Mouse (Mus musculus) neural tube, embryonic 11.5 days (tissue): ENCODE measurements around the gene Gucd1. TPM values are rescaled to one million over a fixed set of nuclear protein-coding genes. Genes with fewer than 3 reads are reported as not detected.

Experiments used
- ATAC-seq: fragments of 200-750 bp; cut with Nextera tagmentation; 2 replicates; pipeline ENCODE4 v1.8.0; 2017; ENCODE audit warnings: moderate number of reproducible peaks, mild to moderate bottlenecking, moderate TSS enrichment, moderate library complexity; ENCODE audit not compliant: insufficient read depth, low FRiP score, low TSS enrichment
- DNase-seq: peaks from one replicate; pipeline ENCODE4 v3.0.0-alpha.2; 2015; ENCODE audit warnings: low spot score
- H3K27ac ChIP-seq: fragments of 300-500 bp; sonication (generic); 2 replicates; pipeline ENCODE4 v1.5.1; 2014; ENCODE audit warnings: low read depth, mild to moderate bottlenecking, low read length
- H3K27me3 ChIP-seq: fragments of 300-500 bp; sonication (generic); 2 replicates; pipeline ENCODE4 v1.6.1; 2014; ENCODE audit warnings: mild to moderate bottlenecking, low read length, mixed read lengths; ENCODE audit not compliant: control insufficient read depth, insufficient read depth
- H3K36me3 ChIP-seq: fragments of 300-500 bp; sonication (generic); 2 replicates; pipeline ENCODE4 v1.6.1; 2014; ENCODE audit warnings: mild to moderate bottlenecking, low read length, moderate library complexity, mixed read lengths; ENCODE audit not compliant: control insufficient read depth, insufficient read depth
- H3K4me1 ChIP-seq: fragments of 300-500 bp; sonication (generic); 2 replicates; pipeline ENCODE4 v1.6.1; 2014; ENCODE audit warnings: low read length, mixed read lengths; ENCODE audit not compliant: control insufficient read depth, insufficient read depth
- H3K4me2 ChIP-seq: fragments of 300-500 bp; sonication (generic); 2 replicates; pipeline ENCODE4 v1.6.1; 2014; ENCODE audit warnings: low read depth, mild to moderate bottlenecking, moderate library complexity
- H3K4me3 ChIP-seq: fragments of 300-500 bp; sonication (generic); 2 replicates; pipeline ENCODE4 v1.5.1; 2014; ENCODE audit warnings: low read depth, low read length
- H3K9ac ChIP-seq: fragments of 300-500 bp; sonication (generic); 2 replicates; pipeline ENCODE4 v1.6.1; 2014; ENCODE audit warnings: mild to moderate bottlenecking, low read length
- H3K9me3 ChIP-seq: fragments of 300-500 bp; sonication (generic); 2 replicates; pipeline ENCODE4 v1.6.1; 2016; ENCODE audit warnings: low read length; ENCODE audit not compliant: control insufficient read depth
- WGBS: fragments of 180-500 bp; shearing (Covaris S2); extraction: QIAGEN DNeasy Blood & Tissue Kit; methylation state at CpG from one replicate; pipeline ENCODE4 v1.1.7; 2014; 5-methylcytosine and 5-hydroxymethylcytosine counted together
- polyA plus RNA-seq: library from polyadenylated mRNA; unstranded; fragments of >200 nt; fragmentation: Nextera tagmentation; extraction: Ambion mirVana; gene quantifications from 2 replicates; pipeline ENCODE4 v1.2.1, GENCODE M21; 2014

Gucd1 gene
- polyA plus RNA-seq, 1 experiment from 2014 or later, result 33.2 TPM

DNA sequence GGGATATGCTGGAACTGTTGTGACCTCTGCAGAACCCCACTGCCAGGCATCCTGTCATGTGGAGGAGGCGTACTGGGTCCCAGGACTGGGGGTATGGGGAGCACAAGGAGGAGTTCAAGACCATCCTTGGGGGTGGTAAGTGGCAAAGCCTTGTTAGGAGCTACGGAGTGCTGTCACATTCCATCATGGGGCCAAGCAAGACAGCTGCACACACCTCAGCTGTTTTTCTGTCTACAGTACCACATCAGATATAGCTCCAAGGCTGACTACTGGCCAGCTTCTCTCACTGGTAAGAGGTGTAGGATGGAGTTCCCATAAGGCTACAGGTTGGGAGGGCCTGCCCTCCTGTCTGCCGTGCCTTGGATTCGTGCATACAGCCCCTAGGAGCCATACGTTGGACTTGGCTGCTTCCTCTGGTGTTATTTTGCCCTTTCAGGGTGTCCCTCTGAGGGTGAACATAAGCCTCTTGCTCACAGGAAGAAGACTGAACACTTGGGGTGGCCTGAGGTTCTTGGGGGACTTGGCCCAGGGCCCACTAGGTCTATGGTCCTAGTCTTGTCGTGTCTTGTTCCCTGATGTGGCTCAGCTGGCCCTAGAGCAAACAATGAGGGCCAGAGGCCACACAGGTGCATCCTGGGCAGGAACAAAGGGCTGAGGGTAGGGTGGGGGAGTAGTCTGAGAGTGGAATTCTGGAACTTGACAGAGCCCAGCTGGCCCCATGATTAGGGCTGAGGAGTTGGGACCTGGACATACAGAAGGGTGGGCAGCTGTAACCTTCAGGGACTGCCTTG, 203.4 kb downstream of the Gucd1 start:
- Histone ChIP-seq H3K27me3 (peaks cover 18% of the 10 kb centered on the region), H3K9ac (no peak overlapping the region), H3K36me3 (peaks cover 5% of the 10 kb centered on the region), H3K9me3 (no peaks in the 10 kb centered on the region), H3K4me1 (0 out of 2 replicates have a peak, but pooled peaks cover 2% of the 10 kb centered on the region), H3K4me3 (no peak overlapping the region), H3K27ac (no peak overlapping the region), H3K4me2 (no peak overlapping the region)
- DNase-seq, result no peak
- 76% methylated on average over 6 of the region's 6 CpGs for WGBS
- no peak for ATAC-seq

DNA sequence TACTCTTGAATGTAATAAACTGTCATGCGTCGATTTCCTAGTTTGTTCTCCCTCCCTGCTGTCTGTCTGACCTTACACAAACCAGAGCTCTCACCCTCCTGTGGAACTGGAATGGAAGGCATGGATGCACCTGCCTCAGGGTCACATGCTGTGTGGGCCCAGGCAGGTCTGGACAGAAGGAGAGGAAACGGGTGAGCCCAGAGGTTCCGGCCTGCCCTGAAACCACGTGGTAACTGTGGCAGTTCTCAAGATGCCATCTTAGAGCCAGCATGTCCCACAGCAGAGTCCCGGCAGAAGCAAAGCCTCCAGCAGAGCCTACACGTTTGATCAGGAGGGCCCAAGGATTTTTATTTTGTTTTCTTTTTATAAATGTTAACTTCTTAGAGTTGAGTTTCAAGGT, 205.4 kb downstream of the Gucd1 start:
- Histone ChIP-seq H3K4me2 (no peak overlapping the region), H3K4me3 (no peak overlapping the region), H3K27me3 (peaks cover 8% of the 10 kb centered on the region), H3K36me3 (peaks cover 10% of the 10 kb centered on the region), H3K4me1 (0 out of 2 replicates have a peak, but pooled peaks cover 2% of the 10 kb centered on the region), H3K27ac (no peak overlapping the region), H3K9ac (no peak overlapping the region), H3K9me3 (no peaks in the 10 kb centered on the region)
- no peak for ATAC-seq
- DNase-seq, result no peak
- WGBS, result 80% methylated on average over 7 of the region's 7 CpGs

GRCm38 (mm10) chr10:75307130-75307529, 210.6 kb downstream of the Gucd1 start:
- Histone ChIP-seq H3K9me3 (no peaks in the 10 kb centered on the region), H3K27ac (no peak overlapping the region), H3K36me3 (peaks cover 10% of the 10 kb centered on the region), H3K4me1 (no peaks in the 10 kb centered on the region), H3K4me2 (no peak overlapping the region), H3K4me3 (no peak overlapping the region), H3K27me3 (no peaks in the 10 kb centered on the region), H3K9ac (no peak overlapping the region)
- DNase-seq, result no peak
- ATAC-seq, result no peak
- 94% methylated on average over 7 of the region's 7 CpGs for WGBS

GRCm38 (mm10) chr10:75304413-75304812, 213.4 kb downstream of the Gucd1 start:
- no peak overlapping the region for H3K4me3 ChIP-seq
- H3K9ac ChIP-seq, result no peak overlapping the region
- DNase-seq (no peak), ATAC-seq (no peak)
- peaks cover 5% of the 10 kb centered on the region for H3K36me3 ChIP-seq
- H3K27ac ChIP-seq, result no peak overlapping the region
- H3K4me2 ChIP-seq, result no peak overlapping the region
- H3K9me3 ChIP-seq, result no peaks in the 10 kb centered on the region
- WGBS, result 72% methylated on average over 6 of the region's 6 CpGs
- no peaks in the 10 kb centered on the region for H3K4me1 ChIP-seq
- H3K27me3 ChIP-seq, result no peaks in the 10 kb centered on the region

DNA sequence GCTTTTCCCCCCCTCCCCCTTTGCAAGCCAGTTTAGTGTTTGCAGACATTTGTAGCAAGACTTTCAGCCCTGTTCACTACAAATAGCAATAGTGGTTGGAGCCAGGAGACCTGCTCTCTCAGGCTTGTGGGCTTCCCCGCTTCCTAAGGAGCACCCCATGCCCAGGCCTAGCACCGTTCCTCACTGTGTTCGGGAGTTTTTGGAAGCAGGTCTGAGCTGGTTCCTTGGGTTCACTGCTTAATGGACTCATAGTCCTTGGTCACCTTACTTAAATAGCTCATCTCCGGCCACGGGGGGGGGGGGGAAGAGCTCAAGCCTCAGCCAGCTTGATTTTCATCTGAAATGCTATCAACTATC, 213.7 kb downstream of the Gucd1 start:
- no peak overlapping the region for H3K4me3 ChIP-seq
- H3K36me3 ChIP-seq, result 0 out of 2 replicates have a peak, but pooled peaks cover 3% of the 10 kb centered on the region
- H3K9me3 ChIP-seq, result no peaks in the 10 kb centered on the region
- H3K27ac ChIP-seq, result no peak overlapping the region
- DNase-seq (no peak), ATAC-seq (no peak)
- H3K4me2 ChIP-seq, result no peak overlapping the region
- H3K4me1 ChIP-seq, result no peaks in the 10 kb centered on the region
- WGBS, result 87% methylated on average over 5 of the region's 5 CpGs
- no peaks in the 10 kb centered on the region for H3K27me3 ChIP-seq
- H3K9ac ChIP-seq, result no peak overlapping the region

DNA sequence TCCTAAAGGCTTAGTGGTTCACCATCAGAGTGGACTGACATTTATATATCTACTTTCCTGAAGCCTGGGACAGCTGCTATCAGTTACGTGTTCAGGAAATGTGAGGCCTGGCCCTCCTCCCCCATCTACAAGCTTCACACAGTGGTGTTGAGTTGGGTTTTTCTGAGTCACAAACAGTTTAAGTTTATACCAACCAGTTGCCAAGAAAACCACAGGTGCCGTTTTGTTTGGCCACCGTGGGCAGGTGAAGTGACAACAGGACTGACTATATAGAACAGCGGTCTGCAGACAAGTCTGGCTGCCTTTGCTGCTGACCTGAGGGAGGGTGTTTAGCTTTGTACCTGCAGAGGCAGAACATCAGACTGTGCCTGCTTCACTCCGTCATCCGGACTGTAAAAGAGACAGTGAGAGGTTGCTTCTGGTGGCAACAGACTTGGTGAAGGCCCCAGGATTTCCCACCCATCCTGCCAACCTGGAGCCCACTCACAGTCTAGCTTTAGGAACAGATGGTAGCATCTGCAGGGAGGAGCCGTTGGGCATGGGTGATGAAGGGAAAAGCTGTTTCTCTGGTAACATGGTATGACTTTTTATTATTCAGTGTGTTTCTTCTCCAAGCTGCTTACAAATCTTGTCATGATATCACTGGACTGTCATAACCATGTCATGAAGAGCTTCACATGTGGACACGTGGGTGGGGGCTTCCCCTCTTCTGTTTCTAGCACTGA, 214.3 kb downstream of the Gucd1 start:
- Histone ChIP-seq H3K27ac (no peak overlapping the region), H3K36me3 (0 out of 2 replicates have a peak, but pooled peaks cover 3% of the 10 kb centered on the region), H3K9ac (no peak overlapping the region)

DNA sequence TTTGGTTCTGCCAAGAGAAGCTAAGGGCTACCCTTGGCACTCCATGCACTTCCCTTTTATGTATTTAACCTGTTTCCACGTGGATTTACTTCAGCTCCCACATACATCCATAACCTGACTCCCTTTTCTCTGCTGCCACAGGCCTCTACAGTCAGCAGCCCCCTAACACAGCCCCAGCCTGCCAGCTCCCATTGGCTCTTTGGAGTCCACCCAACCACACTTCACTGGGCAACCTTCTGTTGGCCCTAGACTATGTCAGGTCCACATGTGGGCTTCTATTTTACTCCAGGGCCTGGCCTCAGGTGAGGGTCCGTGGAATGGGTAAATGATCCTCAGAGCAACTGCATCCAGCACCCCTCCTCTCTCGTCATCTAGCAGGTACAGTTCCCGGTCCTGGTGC, 215.2 kb downstream of the Gucd1 start:
- Histone ChIP-seq H3K4me3 (no peak overlapping the region), H3K9me3 (no peaks in the 10 kb centered on the region), H3K27ac (no peak overlapping the region), H3K4me2 (no peak overlapping the region), H3K36me3 (no peaks in the 10 kb centered on the region), H3K4me1 (no peaks in the 10 kb centered on the region), H3K27me3 (no peaks in the 10 kb centered on the region), H3K9ac (no peak overlapping the region)
- DNase-seq (no peak), ATAC-seq (no peak)
- WGBS, result 91% methylated on average over 4 of the region's 4 CpGs

More for the DNA sequence above, 214.3 kb downstream of the Gucd1 start:
- Histone ChIP-seq H3K4me2 (no peak overlapping the region), H3K27me3 (no peaks in the 10 kb centered on the region), H3K9me3 (no peaks in the 10 kb centered on the region), H3K4me3 (no peak overlapping the region), H3K4me1 (no peaks in the 10 kb centered on the region)
- ATAC-seq (no peak), DNase-seq (no peak)
- 90% methylated on average over 8 of the region's 8 CpGs for WGBS

DNA sequence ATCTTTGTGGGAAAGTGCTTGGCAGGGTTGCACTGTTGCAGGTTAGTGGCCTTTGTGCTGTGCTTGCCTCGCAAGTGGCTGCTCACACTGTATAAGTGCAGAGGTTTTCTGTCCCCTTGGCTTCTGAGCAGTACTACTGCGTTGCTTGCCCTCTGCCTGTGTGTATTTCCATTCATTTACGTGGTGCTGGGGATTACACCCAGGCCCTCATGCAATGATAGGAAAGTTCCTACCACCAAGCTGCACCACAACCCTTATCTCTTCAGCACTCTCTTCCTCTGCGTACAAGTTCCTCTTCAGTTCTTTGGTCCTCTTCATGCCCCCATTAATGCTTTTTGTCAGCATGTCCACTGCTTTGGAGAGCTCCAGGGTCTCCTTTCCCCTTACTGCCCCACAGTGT, 215.8 kb downstream of the Gucd1 start:
- no peak for ATAC-seq
- H3K9ac ChIP-seq, result no peak overlapping the region
- H3K27me3 ChIP-seq, result no peaks in the 10 kb centered on the region
- H3K4me1 ChIP-seq, result no peaks in the 10 kb centered on the region
- no peak overlapping the region for H3K4me3 ChIP-seq
- no peak for DNase-seq
- H3K36me3 ChIP-seq, result no peaks in the 10 kb centered on the region
- H3K9me3 ChIP-seq, result no peaks in the 10 kb centered on the region
- 96% methylated on average over 4 of the region's 4 CpGs for WGBS
- no peak overlapping the region for H3K27ac ChIP-seq
- H3K4me2 ChIP-seq, result no peak overlapping the region
